Mouse (Mus musculus) forebrain, embryonic 11.5 days (tissue): ENCODE measurements at regions not wholly inside any gene's neighbourhood (a gene's known extent, or its start where the extent isn't known, plus 50 kb on each side); places are given as distances from the start of the nearest gene placed in this dataset.

Experiments used
- ATAC-seq: fragments of 200-750 bp; cut with Nextera tagmentation; replicated peaks from 2 replicates; pipeline ENCODE4 v1.8.0; 2017; ENCODE audit warnings: moderate TSS enrichment; ENCODE audit not compliant: low FRiP score
- DNase-seq: peaks from one replicate; pipeline ENCODE4 v3.0.0-alpha.2; 2017; ENCODE audit warnings: low spot score
- H3K27ac ChIP-seq: fragments of 300-500 bp; sonication (generic); 2 replicates; pipeline ENCODE4 v1.5.1; 2014; ENCODE audit warnings: low read depth, low read length
- H3K27me3 ChIP-seq: fragments of 300-500 bp; sonication (generic); 2 replicates; pipeline ENCODE4 v1.6.1; 2014; ENCODE audit warnings: mild to moderate bottlenecking, low read length, mixed read lengths; ENCODE audit not compliant: control insufficient read depth, insufficient read depth
- H3K36me3 ChIP-seq: fragments of 300-500 bp; sonication (generic); 2 replicates; pipeline ENCODE4 v1.6.1; 2014; ENCODE audit warnings: mild to moderate bottlenecking, low read length, moderate library complexity, mixed read lengths; ENCODE audit not compliant: control insufficient read depth, insufficient read depth
- H3K4me1 ChIP-seq: fragments of 300-500 bp; sonication (generic); replicated peaks from 2 replicates; pipeline ENCODE4 v1.6.1; 2014; ENCODE audit warnings: low read length, mixed read lengths; ENCODE audit not compliant: control insufficient read depth, insufficient read depth
- H3K4me2 ChIP-seq: fragments of 300-500 bp; sonication (generic); 2 replicates; pipeline ENCODE4 v1.6.1; 2014; ENCODE audit warnings: low read depth, mild to moderate bottlenecking, low read length, moderate library complexity, mixed read lengths; ENCODE audit not compliant: severe bottlenecking
- H3K4me3 ChIP-seq: fragments of 300-500 bp; sonication (generic); 2 replicates; pipeline ENCODE4 v1.5.1; 2014; ENCODE audit warnings: low read depth, low read length
- H3K9ac ChIP-seq: fragments of 300-500 bp; sonication (generic); 2 replicates; pipeline ENCODE4 v1.6.1; 2014; ENCODE audit warnings: low read length
- H3K9me3 ChIP-seq: fragments of 300-500 bp; sonication (generic); 2 replicates; pipeline ENCODE4 v1.6.1; 2016; ENCODE audit warnings: low read length, mixed read lengths; ENCODE audit not compliant: control insufficient read depth
- WGBS: fragments of 180-500 bp; shearing (Covaris S2); extraction: QIAGEN DNeasy Blood & Tissue Kit; methylation state at CpG from one replicate; pipeline ENCODE4 v1.1.7; 2014; 5-methylcytosine and 5-hydroxymethylcytosine counted together

GRCm38 (mm10) chr10:66953976-66954505, 141.9 kb upstream of the Jmjd1c start:
- ATAC-seq (no peak), DNase-seq (no peak)
- 76% methylated on average over 4 of the region's 4 CpGs for WGBS
- Histone ChIP-seq H3K27me3 (no peaks in the 10 kb centered on the region), H3K4me1 (0 out of 2 replicates have a peak, but pooled peaks cover 4% of the 10 kb centered on the region), H3K4me3 (no peak overlapping the region), H3K9ac (no peak overlapping the region), H3K27ac (no peak overlapping the region), H3K4me2 (no peak overlapping the region), H3K9me3 (no peaks in the 10 kb centered on the region), H3K36me3 (no peaks in the 10 kb centered on the region)

DNA sequence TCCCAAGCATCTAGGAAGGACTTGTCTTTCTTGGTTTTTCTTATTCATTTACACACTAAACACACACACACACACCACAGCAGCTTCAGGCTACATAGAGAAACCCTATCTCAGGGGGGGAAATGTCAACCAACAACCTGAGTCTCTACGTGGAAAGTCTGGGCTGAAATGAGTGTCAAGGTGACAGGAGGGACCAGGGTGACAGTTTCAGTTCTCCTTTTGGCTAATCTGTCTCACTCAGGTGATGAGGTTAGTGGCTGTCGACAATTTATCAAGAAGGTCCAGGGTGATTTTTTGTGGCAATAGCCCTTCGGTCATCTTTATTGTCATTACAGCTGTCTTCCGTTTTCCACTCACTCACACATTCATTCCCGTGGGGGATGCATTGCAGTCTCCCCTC, 140.5 kb upstream of the Jmjd1c start:
- Histone ChIP-seq H3K27ac (no peak overlapping the region), H3K9ac (no peak overlapping the region), H3K27me3 (no peaks in the 10 kb centered on the region), H3K4me1 (0 out of 2 replicates have a peak, but pooled peaks cover 4% of the 10 kb centered on the region), H3K4me3 (no peak overlapping the region), H3K9me3 (no peaks in the 10 kb centered on the region), H3K36me3 (no peaks in the 10 kb centered on the region), H3K4me2 (no peak overlapping the region)
- DNase-seq (no peak), ATAC-seq (no peak)
- 78% methylated on average over 5 of the region's 5 CpGs for WGBS

GRCm38 (mm10) chr10:66956619-66957018, 139.3 kb upstream of the Jmjd1c start:
- ATAC-seq = no peak
- Histone ChIP-seq H3K36me3 (no peaks in the 10 kb centered on the region), H3K4me3 (no peak overlapping the region), H3K27me3 (no peaks in the 10 kb centered on the region), H3K27ac (no peak overlapping the region), H3K9me3 (no peaks in the 10 kb centered on the region), H3K4me2 (no peak overlapping the region), H3K4me1 (0 out of 2 replicates have a peak, but pooled peaks cover 4% of the 10 kb centered on the region), H3K9ac (no peak overlapping the region)
- WGBS = 92% methylated on average over 4 of the region's 4 CpGs
- DNase-seq = no peak

- ATAC-seq (no peak), DNase-seq (no peak)
- 81% methylated on average over 4 of the region's 4 CpGs for WGBS
Observed at GRCm38 (mm10) chr10:66957373-66957772, 138.6 kb upstream of the Jmjd1c start.

More at GRCm38 (mm10) chr10:66957373-66957772, 138.6 kb upstream of the Jmjd1c start:
- Histone ChIP-seq H3K36me3 (no peaks in the 10 kb centered on the region), H3K4me1 (0 out of 2 replicates have a peak, but pooled peaks cover 4% of the 10 kb centered on the region), H3K4me2 (no peak overlapping the region), H3K27me3 (no peaks in the 10 kb centered on the region), H3K9me3 (no peaks in the 10 kb centered on the region), H3K4me3 (no peak overlapping the region), H3K9ac (no peak overlapping the region), H3K27ac (no peak overlapping the region)
